Mouse (Mus musculus) kidney, adult 11 months (tissue): ENCODE measurements around the gene Nmnat1.
"Not testable (repeated sequence)": the region's sequence is repeated elsewhere in the genome, so short reads cannot be mapped to it uniquely, and the experiment has no call there.

Experiments used
- DNase-seq: peaks from one replicate; pipeline ENCODE4 v3.0.0; 2022

Gene Nmnat1

GRCm38 (mm10) chr4:149444465-149444864, 40.5 kb downstream of the Nmnat1 start:
- DNase-seq = no peak

GRCm38 (mm10) chr4:149442436-149442835, 42.6 kb downstream of the Nmnat1 start:
- no peak for DNase-seq

GRCm38 (mm10) chr4:149440576-149440975, 44.4 kb downstream of the Nmnat1 start:
- DNase-seq = no peak

- DNase-seq = not testable (repeated sequence)
These were observed 53.1 kb downstream of the Nmnat1 start for GRCm38 (mm10) chr4:149431887-149432286.

- DNase-seq = no peak
These were observed 55.4 kb downstream of the Nmnat1 start for GRCm38 (mm10) chr4:149429592-149429991.

- peak; percentile 97 for DNase-seq
These were observed 58.4 kb downstream of the Nmnat1 start, which contains the start of gene Ube4b for GRCm38 (mm10) chr4:149426325-149427199. Gene Ube4b, minus strand, starts transcription at chr4:149426749.

- DNase-seq = no peak
These were observed 59.2 kb downstream of the Nmnat1 start for GRCm38 (mm10) chr4:149425801-149426292.

GRCm38 (mm10) chr4:149424755-149425154, 60.2 kb downstream of the Nmnat1 start:
- no peak for DNase-seq

GRCm38 (mm10) chr4:149417854-149418365, 67.1 kb downstream of the Nmnat1 start:
- no peak for DNase-seq
